Mouse (Mus musculus): ENCODE data around the gene Ctdspl.

The Ctdspl gene

DNA sequence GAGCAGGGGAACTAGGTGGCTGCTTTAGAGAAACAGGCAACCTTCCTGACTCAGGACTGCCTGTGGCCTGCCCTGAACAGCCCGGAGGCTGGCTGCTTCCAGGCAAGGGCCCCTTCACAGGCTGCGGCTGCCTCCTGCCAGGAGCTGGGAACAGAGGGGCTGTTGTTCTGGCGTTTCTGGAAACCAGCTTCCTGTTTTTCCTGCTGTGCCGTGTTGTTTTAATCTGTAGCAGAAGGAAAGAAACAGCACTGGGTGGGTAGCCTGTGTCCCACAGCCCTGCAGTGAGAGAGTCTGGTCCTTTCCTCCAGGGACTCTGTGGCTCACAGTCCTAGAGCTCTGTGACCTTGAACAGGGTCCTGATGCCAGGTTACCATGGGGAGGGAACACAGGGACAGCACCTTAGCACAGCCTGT, 54.2 kb downstream of the Ctdspl start:
- in situ Hi-C loops (cut with MboI, MseI): no loop called here

DNA sequence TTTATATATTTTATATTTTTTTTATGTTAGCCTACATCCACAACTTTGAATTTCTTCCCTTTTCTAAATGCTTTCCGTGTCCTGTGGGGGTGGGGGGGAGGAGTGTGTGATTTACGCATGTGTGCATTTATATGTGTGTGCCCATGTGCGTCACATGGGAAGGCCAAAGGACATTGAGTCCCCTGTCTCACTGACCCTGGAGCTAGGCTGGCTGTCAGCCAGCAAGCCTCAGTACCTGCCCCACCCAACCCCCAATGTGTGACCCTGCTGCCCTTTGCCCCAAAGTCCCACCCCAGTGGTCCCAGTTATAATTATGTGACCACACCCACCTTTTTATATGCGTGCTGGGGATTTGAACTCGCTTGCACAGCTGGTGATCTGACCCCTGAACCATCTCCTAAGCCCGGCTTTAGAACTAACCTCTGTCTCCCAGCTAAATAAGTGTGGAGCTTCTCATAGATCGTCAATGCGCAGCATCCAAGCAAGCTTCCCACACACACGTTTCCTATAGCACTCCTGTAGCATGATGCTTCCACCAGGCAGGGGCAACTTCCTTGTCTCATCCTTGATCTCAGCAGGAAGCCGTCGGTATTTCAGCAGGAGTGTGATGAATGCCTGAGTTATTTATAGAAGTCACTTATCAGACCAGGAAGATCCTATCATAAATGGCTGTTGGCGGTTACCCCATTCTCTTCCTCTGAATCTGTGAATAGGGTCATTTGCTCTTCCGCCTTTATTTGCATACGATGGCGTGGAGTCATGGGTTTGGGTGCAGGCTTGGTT, 58.6 kb downstream of the Ctdspl start:
- in situ Hi-C loops (cut with MboI, MseI): no loop called here

GRCm38 (mm10) chr9:118986286-118986685, 60.0 kb downstream of the Ctdspl start:
- in situ Hi-C loops (cut with MboI, MseI): no loop called here

DNA sequence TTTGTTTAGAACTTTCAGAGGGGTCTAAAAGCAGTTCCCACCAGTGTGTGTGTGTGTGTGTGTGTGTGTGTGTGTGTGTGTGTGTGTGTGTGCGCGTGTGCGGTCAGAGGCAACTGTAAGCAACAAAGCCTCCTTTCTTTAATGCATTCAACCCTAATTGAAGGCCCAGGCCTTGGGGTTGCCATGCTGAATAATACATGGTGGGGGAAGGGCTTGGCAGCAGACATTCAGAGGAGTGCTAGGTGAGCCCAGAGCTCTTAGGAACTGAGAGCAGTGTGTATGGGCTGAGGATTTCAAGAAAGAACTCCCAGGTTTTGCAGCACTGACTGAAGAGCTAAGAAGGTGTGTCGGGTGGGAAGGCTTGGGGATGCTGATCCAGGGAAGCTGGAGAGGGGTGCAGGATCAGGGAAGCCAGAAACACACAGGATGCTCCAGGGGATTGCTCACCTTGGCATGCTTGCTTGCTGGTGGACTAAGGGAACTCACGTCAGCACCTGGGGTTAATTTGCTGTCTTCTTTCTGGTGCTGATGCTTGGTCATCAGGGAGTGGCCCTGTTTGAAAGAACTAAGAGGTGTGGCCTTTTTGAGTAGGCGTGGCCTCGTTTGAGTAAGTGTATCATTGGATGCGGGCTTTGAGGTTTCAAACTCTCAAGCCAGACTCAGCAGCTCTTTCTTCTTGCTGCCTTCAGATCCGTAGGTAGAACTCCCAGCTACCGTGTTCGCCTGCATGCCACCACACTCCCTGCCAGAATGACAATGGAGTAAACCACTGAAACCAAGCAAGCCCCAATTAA, 62.7 kb downstream of the Ctdspl start:
- in situ Hi-C loops (cut with MboI, MseI): no loop called here

GRCm38 (mm10) chr9:118990490-118990889, 64.2 kb downstream of the Ctdspl start:
- in situ Hi-C loops (cut with MboI, MseI): no loop called here

DNA sequence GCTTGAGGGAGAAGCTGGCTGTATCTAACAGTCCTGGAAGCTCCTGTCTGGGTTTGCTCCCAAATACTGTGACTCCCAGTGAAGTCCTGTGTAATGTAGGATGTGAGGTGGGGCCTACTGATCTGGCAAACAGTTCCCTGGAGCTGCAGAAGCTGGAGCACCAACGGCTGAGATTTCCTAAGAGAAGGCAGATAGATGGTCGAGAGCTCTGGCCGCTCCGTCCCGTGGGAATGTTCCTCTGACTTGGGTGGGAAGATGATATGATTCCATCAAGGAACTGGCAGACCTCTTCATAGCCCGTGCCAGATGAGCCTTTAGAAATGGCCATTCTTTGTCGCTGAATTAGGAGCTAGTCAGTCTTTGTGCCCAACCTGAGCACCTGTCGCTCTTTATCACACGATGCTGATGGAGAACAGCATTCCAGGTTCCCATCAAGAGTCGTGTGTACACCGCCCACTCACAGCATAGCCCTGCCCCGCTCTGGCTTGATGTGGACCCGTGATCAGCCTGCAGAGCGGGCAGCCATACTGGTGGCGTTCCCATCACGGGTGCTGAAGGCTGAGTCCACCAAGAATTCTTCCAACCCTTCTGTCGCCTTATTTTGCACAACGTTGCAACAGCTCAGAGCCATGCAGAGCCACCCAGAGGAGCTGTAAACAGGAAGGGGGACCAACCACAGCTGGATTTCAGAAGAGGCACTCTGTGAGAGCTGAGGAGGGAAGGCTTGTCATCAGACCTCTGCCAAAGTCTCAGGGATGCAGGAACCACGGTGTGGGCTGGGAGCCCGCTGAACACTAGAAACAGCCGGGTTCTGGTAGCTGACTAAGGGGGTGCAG, 65.7 kb downstream of the Ctdspl start:
- in situ Hi-C loops (cut with MboI, MseI): no loop called here

DNA sequence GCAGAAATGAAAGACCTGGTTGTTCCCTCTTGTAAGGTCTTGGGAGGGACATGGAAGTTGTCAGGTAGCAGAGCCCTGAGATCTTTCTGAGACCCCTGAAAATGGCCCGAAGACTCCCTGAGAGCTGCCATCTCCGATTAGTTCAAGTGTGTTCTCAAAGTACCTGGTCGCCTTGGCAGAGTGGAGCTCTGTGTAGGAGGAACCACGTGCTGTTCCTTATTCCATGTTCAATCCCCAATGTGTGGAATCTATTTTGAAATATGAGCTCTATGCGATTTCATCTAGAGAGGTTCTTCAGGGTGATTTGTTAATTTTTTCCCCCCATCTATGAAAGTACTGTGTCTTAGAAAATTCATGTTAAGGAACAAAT, 66.3 kb downstream of the Ctdspl start:
- in situ Hi-C loops (cut with MboI, MseI): no loop called here

- in situ Hi-C loops (cut with MboI, MseI): no loop called here
Measured at GRCm38 (mm10) chr9:118994524-118995227, 68.4 kb downstream of the Ctdspl start.

DNA sequence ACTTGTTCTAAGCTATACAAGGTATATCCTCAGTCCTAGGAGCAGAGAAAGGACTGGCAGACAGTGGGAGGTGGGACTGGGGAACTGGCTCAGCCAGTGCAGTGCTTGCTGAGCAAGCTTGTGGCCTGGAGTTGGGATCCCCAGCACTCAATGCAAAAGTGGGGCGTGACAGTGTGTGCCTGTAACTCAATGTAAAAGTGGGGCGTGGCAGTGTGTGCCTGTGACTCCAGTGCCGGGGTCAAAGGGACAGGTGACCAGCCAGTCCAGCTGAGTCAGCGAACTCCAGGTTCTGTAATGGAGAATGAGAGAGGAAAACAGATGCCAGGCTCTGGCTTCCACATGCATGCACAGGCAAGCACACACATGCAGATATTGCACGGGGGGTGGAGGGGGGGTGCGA, 69.3 kb downstream of the Ctdspl start:
- in situ Hi-C loops (cut with MboI, MseI): no loop called here

DNA sequence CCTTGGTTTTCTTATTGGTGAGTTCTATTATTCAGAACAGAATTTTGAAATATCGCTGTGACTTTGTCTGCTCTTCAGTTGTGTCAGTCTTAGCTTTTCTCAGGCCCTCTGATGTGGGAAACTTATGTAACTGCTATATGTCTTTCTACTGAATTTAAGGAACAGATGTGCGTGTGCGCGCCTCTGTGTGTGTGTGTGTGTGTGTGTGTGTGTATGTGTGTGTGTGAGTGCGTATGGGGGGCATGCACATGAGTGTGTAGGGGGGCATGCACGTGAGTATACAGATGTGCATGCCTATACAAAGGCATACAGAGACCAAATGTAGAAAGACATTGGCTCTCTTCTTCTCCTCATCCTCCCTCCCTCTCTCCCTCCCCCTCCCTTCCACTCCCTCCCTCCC, 71.0 kb downstream of the Ctdspl start:
- in situ Hi-C loops (cut with MboI, MseI): no loop called here

- in situ Hi-C loops (cut with MboI, MseI): no loop called here
Measured at GRCm38 (mm10) chr9:119000196-119000595, 73.9 kb downstream of the Ctdspl start.

DNA sequence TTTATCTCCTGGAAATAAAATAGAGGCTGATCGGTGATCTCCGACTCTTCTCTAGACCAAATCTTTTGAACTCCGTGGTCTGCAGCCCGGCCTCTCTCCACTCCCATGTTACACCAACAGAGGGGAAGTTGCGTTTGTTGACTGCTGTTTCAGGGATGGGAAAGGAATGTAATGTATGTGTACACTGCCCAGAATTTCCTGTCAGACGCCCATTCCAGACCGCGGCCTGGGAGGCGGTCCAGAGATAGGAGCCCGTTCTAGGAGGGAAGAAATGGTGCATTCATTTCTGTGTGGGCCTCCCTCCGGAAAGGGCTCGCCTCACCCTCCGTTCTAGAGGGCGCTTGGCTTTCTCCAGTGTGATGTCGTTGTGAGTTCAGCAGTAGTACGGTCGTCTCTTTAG, 76.0 kb downstream of the Ctdspl start:
- in situ Hi-C loops (cut with MboI, MseI): no loop called here

DNA sequence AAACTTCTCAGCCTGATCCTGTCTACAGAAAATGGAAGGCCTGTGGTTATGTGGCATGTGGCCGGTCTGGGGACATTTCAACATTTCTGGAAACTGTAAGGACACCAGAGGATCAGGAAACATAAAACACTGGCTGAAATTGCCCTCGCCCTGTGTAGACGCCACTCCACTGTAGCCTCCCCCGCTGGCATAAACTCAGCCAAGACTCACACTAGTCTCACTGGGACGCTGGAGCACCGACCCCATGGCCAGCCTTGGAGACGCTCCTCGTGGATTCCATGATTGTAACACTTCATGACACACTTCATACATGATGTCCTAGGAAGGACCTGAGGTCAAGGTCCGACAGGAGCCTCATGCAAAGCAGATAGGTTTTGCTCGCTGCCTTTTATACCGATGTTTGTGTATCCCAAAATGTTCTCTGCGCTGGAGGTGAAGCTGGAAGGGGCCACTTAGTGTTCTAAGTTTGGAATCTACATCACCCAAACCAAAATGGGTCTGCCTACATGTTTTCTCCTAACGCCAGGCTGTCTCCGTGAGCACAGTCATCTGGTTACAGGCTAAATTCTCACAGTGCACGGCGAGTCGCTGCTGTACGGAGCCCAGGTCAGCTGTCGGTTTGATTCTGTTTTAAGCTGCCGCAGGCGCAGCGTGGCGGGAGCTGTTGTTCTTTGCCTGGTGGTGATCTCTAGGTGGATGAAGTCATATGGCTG, 77.9 kb downstream of the Ctdspl start:
- in situ Hi-C loops (cut with MboI, MseI): no loop called here

DNA sequence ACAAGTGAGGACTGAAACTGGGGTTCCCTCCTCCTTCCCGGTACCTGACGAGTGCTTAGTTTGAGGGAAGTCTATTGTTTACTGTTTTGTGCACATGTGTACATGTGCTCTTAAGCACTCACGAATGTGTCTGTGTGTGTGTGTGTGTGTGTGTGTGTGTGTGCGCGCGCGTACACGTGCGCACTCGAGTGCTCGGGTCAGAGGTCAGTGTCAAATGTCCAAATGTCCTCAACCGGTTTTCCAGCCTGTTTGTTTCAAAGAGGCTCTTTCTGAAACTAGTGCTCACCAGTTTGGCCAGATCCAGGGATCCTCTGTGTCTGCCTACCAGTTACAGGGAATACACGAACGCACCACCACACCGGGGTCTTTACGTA, 78.4 kb downstream of the Ctdspl start:
- in situ Hi-C loops (cut with MboI, MseI): no loop called here

DNA sequence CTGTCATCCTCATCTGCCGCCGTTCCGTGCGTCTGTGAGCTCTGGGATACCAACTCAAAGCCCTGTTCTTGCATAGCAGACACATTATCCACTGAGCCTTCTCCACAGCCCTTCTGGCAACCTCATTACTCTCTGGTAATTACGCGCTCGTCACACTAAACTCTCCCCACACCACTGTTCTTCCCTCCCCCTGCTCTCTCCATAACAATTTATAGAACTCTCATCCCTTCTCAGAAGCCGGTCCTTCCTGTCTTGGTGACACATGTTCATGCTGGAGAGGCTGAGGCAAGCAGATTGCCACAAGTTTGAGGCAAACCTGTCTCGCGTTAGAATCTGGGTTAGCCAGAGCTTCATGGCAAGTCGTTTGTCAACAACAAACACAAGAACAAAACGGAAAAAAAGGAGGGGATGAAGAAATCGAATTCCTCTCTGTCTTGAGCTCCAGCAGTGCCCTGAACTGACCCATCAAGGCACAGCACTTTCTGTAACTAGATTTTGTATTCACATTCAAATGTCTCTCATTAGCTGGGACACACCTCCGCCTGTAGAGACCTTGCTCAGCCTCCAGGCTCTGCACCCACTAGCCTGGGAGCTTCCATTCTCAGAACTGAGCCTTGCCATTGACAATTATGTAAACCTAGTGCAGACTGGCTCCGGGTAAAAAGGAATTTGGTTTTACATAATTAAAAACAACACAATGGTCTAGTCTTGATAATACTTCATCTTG, 79.2 kb downstream of the Ctdspl start:
- in situ Hi-C loops (cut with MboI, MseI): no loop called here

GRCm38 (mm10) chr9:119007266-119007665, 81.0 kb downstream of the Ctdspl start:
- in situ Hi-C loops (cut with MboI, MseI): no loop called here

GRCm38 (mm10) chr9:119008871-119009270, 82.6 kb downstream of the Ctdspl start:
- in situ Hi-C loops (cut with MboI, MseI): no loop called here

GRCm38 (mm10) chr9:119010156-119010710, 84.0 kb downstream of the Ctdspl start:
- in situ Hi-C loops (cut with MboI, MseI): no loop called here

- in situ Hi-C loops (cut with MboI, MseI): no loop called here
Measured at GRCm38 (mm10) chr9:119016785-119017507, 90.7 kb downstream of the Ctdspl start.

Data from regulatory T cell (primary cell).